Mouse (Mus musculus) naive thymus-derived CD4-positive, alpha-beta T cell, adult 2 months (primary cell): ENCODE data around the gene Cfap73.

Experiments used
- DNase-seq: peaks from one replicate; pipeline ENCODE4 v3.0.0-alpha.2; 2011; ENCODE audit warnings: low read depth

The Cfap73 gene

DNA sequence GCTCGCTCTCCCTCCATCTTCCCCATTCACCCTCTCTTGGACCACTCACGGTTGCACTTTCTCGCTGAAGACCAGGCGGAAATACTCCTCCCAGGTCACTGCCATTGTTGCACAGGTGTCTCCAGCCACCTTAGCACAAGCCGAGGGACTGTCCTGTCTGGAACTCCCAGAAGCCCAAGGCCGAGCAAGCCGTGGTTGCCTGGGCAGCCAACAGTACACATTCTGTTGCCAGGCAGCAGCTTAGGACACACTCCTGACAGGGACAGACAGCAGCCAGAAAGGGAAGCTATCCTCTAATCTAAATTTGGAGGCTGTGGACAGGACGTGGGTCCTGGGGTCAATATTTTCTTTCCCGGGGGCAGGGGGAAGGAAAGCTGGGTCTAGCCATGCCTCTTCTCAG is at the start of gene Cfap73:
Gene Cfap73, minus strand, starts transcription at position 105 of the 400 bp plus-strand sequence.
- DNase-seq, result no peak

DNA sequence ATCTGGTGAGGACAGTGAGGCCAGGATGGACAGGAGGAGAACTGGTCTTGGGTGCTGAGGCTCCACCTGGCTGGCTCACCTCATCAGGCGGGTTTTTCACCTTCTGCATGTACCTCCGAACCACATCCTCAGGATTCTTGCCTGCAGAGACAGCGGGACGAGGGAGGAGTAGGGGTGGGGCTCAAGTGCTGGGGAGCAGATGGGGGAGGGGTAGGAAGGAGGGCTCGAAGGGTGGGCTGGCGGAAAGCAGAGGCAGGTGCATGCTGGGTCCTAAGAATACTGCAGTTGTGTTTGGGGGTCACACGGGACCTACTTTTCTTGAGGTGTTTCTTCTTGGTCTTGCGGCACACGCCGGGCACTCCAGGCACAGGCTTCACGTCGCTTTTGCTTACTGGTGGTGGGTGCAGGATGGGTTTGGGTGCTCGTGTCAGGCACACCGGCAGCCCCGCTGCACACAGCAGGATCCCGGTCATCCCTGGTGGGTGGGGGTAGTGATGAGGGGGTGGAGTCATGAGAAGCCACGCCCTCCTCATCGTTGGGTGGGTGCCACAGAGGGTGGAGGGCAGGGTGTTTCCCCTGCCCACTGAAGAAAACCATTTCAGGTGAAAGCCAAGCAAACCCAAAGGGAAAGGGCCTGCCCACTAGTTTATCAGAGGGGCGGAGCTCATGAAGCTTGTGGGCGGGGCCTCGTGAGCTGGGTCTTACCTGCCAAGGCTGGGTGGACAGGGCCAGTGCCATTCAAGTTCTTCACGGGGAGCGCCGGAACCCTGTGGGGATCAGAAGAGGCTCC is 49.1 kb upstream of the Cfap73 start:
- no peak for DNase-seq

DNA sequence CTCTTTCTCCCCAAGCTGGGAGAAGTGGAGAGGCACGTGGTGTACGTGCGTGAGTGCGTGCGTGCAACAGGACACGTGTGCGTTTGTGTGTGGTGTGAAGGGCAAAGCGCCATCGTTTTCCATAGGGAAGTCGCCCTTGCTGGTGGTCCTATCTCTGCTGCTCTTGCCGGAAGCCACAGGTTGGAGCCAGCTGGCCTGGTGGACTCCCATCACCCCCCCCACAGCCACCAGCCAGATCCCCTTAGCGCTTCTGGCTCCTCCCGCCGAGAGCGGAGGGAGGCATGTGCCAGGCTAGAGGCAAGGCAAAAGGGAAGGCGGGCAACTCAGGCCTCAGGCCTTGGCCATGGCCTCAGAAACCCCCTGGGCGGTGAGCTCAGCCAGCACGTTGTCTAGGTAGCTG is 46.9 kb upstream of the Cfap73 start:
- DNase-seq, result no peak

DNA sequence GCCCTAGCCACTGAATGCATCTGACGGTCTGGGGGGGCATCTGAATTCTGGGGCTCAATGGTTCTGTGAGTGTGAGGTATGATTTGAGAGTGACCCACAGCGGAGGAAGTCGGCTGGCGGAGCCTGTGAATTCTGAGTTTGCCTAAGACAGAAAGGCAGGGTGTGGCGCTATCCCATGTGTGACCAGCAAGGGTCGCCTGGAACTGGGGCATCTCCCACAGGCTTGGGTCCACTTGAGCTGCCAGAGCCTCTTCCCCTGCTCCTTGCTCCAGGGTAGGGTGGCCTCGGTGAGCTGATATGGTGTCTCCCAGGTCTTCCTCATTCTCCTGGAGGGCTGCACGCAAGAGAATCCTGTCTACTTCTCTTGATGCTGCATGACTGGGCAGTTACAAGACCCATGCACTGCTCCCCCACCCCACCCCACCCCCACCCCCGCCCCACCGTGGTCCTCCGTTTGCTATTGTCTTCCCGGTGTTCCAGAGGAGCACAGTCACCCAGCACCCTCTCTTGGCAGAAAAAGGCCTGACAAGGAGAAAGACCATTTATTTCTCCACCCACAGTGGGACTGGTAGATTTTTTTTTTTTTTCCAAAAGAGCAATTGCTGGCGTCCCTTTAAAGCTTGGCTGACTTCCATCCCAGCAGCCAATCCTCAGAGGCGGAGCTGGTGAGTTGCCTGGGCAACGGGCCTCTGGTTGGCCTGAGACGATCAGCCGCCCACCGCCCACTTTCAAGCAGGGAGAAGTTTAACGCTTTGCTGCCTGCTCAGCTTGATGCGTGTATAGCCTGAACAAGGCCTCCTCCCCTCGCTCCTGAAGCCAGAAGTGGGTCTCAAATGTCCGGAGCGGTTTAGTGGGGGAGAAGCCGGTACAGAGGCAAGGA is 45.9 kb upstream of the Cfap73 start:
- DNase-seq, result peak; percentile 71

DNA sequence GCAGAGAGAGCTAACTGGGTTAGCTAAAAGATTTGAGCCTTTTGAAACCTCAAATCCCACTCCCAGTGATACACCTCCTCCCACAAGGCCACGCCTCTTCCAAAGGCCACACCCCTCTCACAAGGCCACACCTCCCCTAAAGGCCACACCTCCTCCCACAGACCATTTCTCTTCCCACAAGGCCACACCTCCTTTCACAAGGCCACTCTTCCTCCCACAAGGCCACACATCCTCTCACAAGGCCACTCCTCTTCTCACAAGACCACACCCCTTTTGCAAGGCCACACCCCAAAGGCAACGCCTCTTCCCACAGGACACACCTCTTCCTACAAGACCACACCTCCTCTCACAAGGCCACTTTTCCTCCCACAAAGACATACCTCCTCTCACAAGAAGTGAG is 43.5 kb upstream of the Cfap73 start:
- DNase-seq, result peak; percentile 80

DNA sequence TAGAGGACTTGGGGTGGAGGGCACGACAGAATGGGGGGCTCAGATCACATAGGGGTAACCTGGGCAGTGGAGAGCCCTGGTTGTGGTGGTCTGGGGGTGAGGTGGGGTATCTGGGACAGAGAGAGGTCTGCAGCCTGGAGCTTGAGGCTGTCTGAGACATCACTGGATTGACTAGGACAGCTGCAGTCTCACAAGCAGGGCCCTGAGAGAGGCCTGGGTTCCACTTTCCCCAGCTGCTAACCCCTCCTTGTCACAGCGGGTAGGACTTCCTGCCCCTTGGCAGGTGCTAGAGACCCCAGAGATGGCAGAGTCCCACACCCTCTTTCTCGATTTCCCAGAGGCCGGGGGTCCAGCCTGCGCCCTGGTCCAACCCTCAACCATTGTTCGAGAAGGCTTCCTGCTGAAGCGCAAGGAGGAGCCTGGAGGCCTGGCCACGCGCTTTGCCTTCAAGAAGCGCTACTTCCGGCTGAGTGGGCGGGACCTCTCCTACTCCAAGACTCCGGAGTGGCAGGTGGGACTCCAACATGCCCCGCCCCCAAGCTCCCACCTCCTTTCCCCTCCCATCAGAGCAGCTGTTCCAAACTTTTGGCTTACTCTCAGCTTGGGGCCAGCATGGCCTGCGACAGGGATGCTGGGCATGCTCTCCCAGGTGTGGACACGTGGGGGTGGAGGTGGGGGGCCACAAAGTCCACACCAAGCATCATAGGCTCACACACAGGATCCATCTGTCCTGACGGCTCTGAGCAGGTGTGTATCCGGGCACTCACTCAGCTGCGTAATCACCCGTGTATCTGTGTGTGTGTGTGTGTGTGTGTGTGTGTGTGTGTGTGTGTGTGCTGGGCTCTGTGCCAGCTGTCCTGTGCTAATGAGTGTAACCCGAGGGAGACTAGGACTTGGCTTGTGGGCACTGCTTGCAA is 40.5 kb upstream of the Cfap73 start:
- peak; percentile 59 for DNase-seq

DNA sequence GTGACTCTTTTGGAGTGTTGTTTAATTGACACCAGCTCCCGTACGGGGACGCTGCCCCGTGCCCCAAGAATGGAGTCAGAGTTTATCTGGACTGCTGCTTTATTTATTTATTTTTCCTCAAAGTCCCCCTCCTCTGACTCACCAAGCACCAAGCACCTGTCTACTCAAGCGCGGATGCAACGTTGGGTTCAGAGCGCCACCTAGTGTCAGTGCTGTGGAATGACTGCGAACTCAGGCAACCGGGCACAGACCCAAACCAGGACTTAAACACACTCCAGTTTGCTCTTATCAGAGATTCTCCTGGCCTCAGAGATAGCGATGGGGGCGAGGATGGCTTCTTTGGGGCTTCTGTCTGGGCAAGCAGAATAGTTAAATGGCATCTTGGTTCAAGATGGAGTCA is 39.6 kb upstream of the Cfap73 start:
- peak; percentile 91 for DNase-seq

DNA sequence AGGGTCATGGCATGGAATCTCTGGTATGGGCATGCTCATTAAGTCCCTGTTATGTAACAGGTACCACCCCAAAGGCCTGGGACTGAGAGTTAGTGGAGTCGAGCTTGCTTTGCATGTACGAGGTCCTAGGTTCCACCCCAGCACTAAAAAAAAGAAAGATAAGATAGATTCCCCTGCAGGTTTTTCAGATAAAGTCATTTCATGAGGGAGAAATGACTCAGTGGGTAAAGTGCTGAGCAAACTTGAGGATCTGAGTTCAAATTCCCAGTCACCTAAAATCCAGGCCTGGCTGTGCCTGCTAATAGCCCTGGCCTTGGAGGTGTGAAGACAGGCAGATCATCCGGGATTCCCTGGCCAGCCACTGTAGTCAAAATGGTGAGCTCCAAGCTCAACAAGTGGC is 37.8 kb upstream of the Cfap73 start:
- no peak for DNase-seq

DNA sequence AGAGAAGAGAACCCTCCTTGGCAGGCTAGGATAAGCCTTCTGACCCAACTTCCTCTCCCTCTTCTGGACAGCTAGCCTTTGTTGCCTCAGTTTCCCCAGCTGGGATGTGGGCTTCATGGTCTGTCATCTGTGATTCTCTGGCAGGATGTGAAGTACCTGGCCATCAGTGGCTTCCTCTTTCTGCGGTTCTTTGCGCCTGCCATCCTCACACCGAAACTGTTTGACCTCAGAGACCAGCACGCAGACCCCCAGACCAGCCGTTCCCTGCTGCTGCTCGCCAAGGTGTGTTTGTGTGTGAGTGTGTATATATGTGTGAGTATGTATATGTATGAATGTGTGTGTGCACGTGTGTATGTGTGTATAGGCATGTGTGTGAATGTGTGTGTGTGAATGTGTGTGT is 36.1 kb upstream of the Cfap73 start:
- DNase-seq, result no peak

DNA sequence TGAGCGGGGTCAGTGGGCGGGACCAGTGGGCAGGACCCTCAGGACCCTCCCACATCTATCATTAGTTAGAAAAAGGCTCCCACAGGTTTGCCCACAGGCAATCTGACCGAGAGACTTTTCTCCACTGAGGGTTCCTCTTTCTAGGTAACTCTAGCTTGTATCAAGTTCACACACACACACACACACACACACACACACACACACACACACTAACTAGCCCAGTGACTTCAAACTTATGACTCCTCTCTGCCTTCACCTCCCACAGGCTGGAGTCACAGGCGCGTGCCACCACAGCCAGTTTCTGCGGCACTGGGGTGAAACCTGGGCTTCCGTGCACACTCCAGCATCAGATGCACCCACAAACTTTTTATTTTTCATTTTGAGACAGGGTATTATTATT is 34.7 kb upstream of the Cfap73 start:
- peak; percentile 19 for DNase-seq

DNA sequence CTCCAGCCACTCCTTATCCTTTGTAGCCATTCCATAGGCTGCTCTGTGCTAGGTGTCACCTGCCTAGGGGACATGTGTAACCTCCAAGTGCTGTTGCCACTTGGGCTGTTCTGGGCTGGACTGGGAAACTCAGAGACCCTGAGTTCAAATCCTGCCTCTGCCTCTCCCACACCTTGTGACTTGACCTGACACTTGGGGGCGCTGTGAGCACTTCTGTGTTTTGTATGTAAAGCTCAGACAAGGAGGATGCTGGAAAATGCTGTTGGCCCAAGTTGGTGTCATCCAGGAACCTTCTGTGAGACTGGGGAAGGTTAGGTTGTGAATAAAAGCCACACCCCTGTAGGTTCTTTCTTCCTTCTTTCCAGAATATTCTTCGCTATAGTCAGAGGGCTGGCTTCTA is 30.9 kb upstream of the Cfap73 start:
- peak; percentile 56 for DNase-seq

DNA sequence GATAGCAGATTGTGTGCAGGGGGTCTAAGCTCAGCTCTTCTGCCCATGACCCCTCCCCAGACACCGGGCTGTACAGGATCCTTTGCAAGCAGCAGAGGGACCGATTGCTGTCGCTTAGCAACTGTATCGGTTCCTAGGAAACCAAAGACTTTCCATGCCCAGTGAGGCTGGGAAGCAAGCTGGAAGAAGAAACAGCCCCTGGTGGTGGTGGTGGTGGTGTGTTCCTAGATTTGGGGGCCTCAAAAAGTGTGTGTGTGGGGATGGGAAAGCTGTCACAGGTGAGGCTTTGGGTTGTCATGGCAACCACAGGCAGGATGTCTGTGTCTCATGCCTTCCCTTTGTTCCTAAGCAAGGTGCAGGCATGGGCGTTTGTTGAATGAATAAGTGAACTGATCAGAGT is 26.8 kb upstream of the Cfap73 start:
- DNase-seq, result no peak

DNA sequence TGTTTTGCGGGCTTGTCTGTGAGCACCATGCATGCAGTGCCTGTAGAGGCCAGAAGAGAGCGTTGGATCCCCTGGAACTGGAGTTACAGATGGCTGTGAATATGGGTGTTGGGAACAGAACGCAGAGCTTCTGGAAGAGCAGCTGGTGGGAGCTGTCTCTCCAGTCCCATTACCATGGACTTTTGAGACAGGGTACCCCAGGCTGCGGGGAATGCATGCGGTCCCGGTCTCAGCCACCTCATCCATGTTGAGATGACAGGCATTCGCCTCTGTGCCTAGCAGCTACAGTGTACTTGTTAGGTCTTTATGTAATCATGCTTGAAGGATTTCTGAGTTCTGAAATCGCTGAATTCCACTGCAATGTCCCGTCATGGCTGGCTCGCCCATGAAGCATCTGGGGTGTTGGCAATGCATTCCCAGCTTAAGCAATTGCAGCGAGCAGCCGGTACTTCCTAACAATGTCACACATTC is 22.3 kb upstream of the Cfap73 start:
- DNase-seq, result no peak

DNA sequence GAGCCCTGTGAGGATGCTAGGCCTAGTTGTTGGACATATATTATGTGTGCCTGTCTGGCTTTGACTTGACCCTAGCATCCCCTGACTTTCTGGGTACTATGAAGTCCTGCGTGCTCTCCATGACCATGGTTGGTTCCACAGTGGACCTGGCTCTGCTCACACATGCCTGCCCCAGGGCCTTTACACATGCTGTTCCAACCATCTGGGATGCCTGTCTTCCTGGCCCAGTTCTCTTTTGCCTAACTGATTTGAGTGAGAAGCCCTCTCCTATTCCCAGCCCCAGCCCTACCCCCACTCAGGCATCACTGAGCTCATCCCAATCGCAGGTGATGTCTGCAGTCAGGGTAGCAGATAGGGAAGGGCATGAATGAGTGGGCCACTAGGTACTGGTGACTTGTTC is 19.8 kb upstream of the Cfap73 start:
- DNase-seq, result no peak

DNA sequence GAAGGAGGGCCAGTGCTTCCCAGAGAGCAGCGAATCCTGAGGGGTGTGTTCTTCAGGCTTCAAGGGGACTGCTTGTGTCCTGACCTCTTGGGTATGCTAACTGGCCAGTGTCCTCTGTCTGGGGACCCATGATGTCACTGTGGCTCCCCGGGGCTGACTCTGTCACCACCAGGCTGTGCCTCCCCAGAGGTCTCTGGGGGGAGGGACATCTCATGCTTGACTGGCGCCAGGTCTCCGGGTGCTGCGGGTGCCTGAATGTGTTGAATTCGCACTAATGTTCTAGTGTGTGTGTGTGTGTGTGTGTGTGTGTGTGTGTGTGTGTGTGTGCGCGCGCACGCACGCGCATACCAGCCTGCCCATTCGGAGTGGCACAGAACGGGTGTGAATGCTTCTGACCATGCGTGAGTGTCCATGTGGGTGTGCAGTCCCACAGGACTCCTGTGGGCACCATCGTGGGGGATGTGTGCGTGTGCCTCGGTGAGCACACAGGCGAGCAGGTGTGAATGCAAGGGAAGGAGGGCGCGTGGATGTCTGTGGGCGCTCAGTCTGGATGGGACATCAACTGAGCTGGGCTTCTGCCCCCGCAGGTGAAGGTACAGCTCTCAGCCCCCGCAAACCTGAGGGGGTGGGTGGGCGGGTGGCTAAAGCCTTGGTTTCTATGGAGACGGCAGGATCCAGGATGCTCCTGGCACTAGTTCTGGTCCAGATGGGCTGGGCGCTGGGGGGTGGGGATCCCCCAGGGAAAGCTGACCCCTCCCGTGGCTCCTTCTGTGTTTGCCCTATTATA is 19.1 kb upstream of the Cfap73 start:
- no peak for DNase-seq

DNA sequence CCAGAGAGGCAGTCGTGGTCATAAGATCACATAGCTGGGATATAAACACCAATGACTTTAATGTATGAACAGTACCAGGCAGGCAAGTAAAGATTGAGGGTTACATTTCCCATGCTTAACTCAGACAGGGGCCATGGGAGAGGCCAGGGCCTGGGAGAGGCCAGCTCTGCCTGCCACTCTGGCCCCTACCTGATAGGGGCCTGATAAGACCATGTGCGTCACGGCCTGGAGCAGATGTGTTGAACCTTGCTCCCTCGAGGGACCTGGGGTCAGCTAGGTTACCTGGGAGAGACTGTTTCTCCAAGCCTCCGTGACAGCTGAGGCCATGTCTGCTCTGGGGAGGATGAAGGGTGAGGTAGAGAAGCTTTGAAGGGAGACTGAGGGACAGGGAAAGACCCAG is 17.2 kb upstream of the Cfap73 start:
- DNase-seq, result no peak

DNA sequence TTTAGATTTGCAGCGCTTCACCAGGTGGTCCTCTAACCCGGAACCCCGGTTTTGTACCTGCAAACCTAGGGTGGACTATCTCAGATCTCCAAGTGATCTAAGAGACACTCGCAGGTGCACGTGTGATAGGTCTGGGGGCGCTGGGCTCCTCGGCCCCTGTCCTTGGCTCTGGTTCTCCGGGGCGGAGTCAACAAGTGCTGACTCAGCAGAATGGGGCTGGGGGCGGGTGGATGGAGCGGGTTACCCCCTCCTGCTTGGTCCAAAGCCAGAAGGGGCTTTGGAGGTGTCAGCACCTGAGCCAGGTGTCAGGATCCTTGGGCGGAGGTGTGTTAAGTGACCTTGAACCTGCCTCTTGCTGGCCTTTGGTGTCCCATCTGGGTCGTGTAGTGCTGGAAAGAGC is 15.9 kb upstream of the Cfap73 start:
- DNase-seq, result no peak

DNA sequence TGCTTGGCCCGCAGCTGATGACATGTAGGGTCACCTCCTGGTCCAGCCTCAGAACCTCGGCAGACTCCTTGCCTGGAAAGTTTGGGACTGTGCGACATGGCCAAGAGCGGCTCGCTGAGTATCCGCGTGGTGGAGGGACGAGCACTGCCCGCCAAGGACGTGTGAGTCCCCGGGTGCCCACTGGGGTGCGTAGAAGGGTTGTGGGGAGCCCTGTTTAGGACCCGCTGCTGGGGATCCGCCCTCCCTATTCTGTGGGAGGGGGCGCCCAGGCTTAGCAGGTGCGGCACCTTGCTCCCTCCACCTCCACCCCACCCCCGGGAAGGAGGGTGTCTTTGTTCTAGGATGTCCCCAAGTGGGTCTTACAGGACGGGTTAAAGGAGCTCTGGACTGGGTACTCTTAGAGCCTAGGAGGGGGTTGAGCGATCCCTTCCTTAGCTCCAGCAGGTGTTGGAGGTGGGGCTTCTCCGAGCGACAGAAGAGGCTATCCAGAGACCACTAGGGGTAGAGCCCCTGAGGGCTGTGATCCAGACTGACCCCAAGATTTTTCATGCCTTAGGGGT is 15.4 kb upstream of the Cfap73 start:
- DNase-seq, result no peak

DNA sequence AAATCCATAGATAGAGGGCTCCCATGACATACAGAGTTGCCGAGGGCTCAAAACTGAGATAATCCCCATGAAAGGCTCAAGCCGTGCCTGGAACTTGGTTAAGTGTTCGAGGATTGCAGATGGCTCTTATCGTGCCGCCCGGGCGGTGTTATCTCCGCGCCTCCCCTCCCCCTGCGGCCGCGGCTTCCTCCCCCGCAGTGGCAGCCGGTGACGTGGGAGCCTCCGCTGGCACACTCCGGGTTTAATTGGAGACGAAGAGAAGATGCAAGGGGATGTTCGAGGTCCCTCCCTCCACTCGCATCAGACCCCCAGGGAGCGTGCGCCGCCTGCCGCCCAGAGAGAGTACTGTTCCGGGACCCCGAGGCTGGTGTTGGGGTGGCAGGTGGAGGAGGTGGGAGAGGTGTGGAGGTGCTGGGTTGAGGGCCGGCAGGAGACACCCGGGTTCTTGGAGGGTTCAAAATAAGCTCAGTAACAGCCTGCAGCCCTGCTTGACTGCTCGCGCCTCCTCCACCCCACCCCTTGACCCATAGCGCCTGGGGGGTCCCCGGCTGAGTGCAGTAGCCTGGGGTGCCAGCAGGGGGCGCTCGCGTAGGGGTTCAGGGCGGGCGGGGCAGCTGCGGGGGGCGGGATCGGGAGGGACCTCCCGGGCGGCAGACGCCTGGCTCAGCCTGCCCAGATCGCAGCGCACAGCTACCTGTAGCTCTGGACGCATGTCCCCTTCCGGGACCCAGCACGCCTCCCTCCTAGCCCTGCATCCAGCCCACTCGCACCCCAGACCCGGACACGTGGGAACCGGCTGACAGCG is 14.7 kb upstream of the Cfap73 start, which contains the start of gene Rasal1:
Gene Rasal1, plus strand, starts transcription at position 244 of the 805 bp plus-strand sequence.
- peak; percentile 95 for DNase-seq
